Mouse (Mus musculus) kidney, postnatal 36 days (tissue): Measurements from ENCODE around the gene Adam30.

Source experiments
- DNase-seq, 2 experiments: peaks; one replicate each; pipeline ENCODE4 v3.0.0; 2021 to 2022; ENCODE audit warnings: mixed read lengths in 2 of 2

Gene Adam30

GRCm38 (mm10) chr3:98197711-98198532 lies 37.5 kb downstream of the Adam30 start:
- no peak for DNase-seq

GRCm38 (mm10) chr3:98199747-98200146 lies 39.3 kb downstream of the Adam30 start:
- DNase-seq = no peak

- DNase-seq = no peak
Observed at GRCm38 (mm10) chr3:98203282-98203681, 42.9 kb downstream of the Adam30 start.

- no peak for DNase-seq
Observed at GRCm38 (mm10) chr3:98206977-98207376, 46.5 kb downstream of the Adam30 start.

GRCm38 (mm10) chr3:98209161-98209560 lies 48.7 kb downstream of the Adam30 start:
- no peak for DNase-seq

GRCm38 (mm10) chr3:98210860-98211259 lies 50.4 kb downstream of the Adam30 start:
- DNase-seq = no peak

- DNase-seq = no peak
Observed at GRCm38 (mm10) chr3:98211301-98212081, 51.1 kb downstream of the Adam30 start.
